Mouse (Mus musculus) heart, embryonic 15.5 days (tissue): ENCODE measurements around the gene Dlk1. TPM values are rescaled to one million over a fixed set of nuclear protein-coding genes. Genes with fewer than 3 reads are reported as not detected.

ENCODE experiments used
- ATAC-seq: fragments of 200-750 bp; cut with Nextera tagmentation; replicated peaks from 2 replicates; pipeline ENCODE4 v1.8.0; 2017; ENCODE audit warnings: low read depth, moderate TSS enrichment; ENCODE audit not compliant: insufficient number of reproducible peaks, insufficient read depth, low FRiP score
- H3K27ac ChIP-seq: fragments of 300-500 bp; sonication (generic); 2 replicates; pipeline ENCODE4 v1.5.1; 2015; ENCODE audit warnings: mild to moderate bottlenecking, inconsistent platforms
- H3K27me3 ChIP-seq: fragments of 300-500 bp; sonication (generic); 2 replicates; pipeline ENCODE4 v1.6.1; 2015; ENCODE audit warnings: inconsistent platforms
- H3K36me3 ChIP-seq: fragments of 300-500 bp; sonication (generic); 2 replicates; pipeline ENCODE4 v1.6.1; 2015; ENCODE audit warnings: mild to moderate bottlenecking, inconsistent platforms
- H3K4me1 ChIP-seq: fragments of 300-500 bp; sonication (generic); replicated peaks from 2 replicates; pipeline ENCODE4 v1.6.1; 2015; ENCODE audit warnings: inconsistent platforms
- H3K4me2 ChIP-seq: fragments of 300-500 bp; sonication (generic); 2 replicates; pipeline ENCODE4 v1.6.1; 2015; ENCODE audit warnings: inconsistent platforms, mild to moderate bottlenecking, moderate library complexity
- H3K4me3 ChIP-seq: fragments of 300-500 bp; sonication (generic); 2 replicates; pipeline ENCODE4 v1.5.1; 2015; ENCODE audit warnings: mild to moderate bottlenecking, inconsistent platforms
- H3K9ac ChIP-seq: fragments of 300-500 bp; sonication (generic); 2 replicates; pipeline ENCODE4 v1.6.1; 2015; ENCODE audit warnings: mild to moderate bottlenecking, inconsistent platforms
- H3K9me3 ChIP-seq: fragments of 300-500 bp; sonication (generic); replicated peaks from 2 replicates; pipeline ENCODE4 v1.6.1; 2016; ENCODE audit warnings: inconsistent platforms
- WGBS: fragments of 180-500 bp; shearing (Covaris S2); methylation state at CpG from one replicate; pipeline ENCODE4 v1.1.7; 2015; ENCODE audit warnings: mixed read lengths; 5-methylcytosine and 5-hydroxymethylcytosine counted together
- polyA plus RNA-seq: library from polyadenylated mRNA; unstranded; fragments of >200 nt; fragmentation: Nextera tagmentation; extraction: Ambion mirVana; gene quantifications from 2 replicates; pipeline ENCODE4 v1.2.1, GENCODE M21; 2015

Dlk1 gene
- polyA plus RNA-seq, 1 experiment from 2014 or later = 131 TPM

GRCm38 (mm10) chr12:109493381-109493780 is 40.8 kb downstream of the Dlk1 start:
- H3K4me1 ChIP-seq = no peaks in the 10 kb centered on the region
- no peaks in the 10 kb centered on the region for H3K27me3 ChIP-seq
- no peaks in the 10 kb centered on the region for H3K9me3 ChIP-seq
- WGBS = 91% methylated on average over 9 of the region's 9 CpGs
- H3K4me2 ChIP-seq = no peak overlapping the region
- no peak overlapping the region for H3K27ac ChIP-seq
- H3K9ac ChIP-seq = no peak overlapping the region
- ATAC-seq = no peak
- H3K36me3 ChIP-seq = no peaks in the 10 kb centered on the region
- no peak overlapping the region for H3K4me3 ChIP-seq

GRCm38 (mm10) chr12:109495016-109495644 is 42.5 kb downstream of the Dlk1 start:
- Histone ChIP-seq H3K27me3 (no peaks in the 10 kb centered on the region), H3K36me3 (no peaks in the 10 kb centered on the region), H3K4me2 (no peak overlapping the region), H3K9ac (no peak overlapping the region), H3K27ac (no peak overlapping the region), H3K4me3 (no peak overlapping the region), H3K4me1 (no peaks in the 10 kb centered on the region), H3K9me3 (no peaks in the 10 kb centered on the region)
- WGBS = 74% methylated on average over 20 of the region's 20 CpGs
- ATAC-seq = no peak

- Histone ChIP-seq H3K4me3 (no peak overlapping the region), H3K9me3 (no peaks in the 10 kb centered on the region), H3K4me1 (no peaks in the 10 kb centered on the region), H3K9ac (no peak overlapping the region), H3K36me3 (no peaks in the 10 kb centered on the region), H3K27ac (no peak overlapping the region), H3K4me2 (no peak overlapping the region), H3K27me3 (no peaks in the 10 kb centered on the region)
- 72% methylated on average over 6 of the region's 6 CpGs for WGBS
- no peak for ATAC-seq
Observed at GRCm38 (mm10) chr12:109496397-109496796, 43.8 kb downstream of the Dlk1 start.

GRCm38 (mm10) chr12:109500992-109501391 is 48.4 kb downstream of the Dlk1 start:
- H3K36me3 ChIP-seq = no peaks in the 10 kb centered on the region
- no peaks in the 10 kb centered on the region for H3K9me3 ChIP-seq
- 47% methylated on average over 4 of the region's 4 CpGs for WGBS
- no peak overlapping the region for H3K9ac ChIP-seq
- no peak overlapping the region for H3K4me3 ChIP-seq
- H3K27me3 ChIP-seq = no peaks in the 10 kb centered on the region; the same call in 1 of the 2 replicates
- H3K4me2 ChIP-seq = no peak overlapping the region
- H3K27ac ChIP-seq = no peak overlapping the region
- no peak for ATAC-seq
- no peaks in the 10 kb centered on the region for H3K4me1 ChIP-seq

- H3K9ac ChIP-seq = no peak overlapping the region
- H3K36me3 ChIP-seq = no peaks in the 10 kb centered on the region
- H3K4me2 ChIP-seq = no peak overlapping the region
- 68% methylated on average over 6 of the region's 6 CpGs for WGBS
- H3K27ac ChIP-seq = no peak overlapping the region
- ATAC-seq = no peak
- H3K9me3 ChIP-seq = no peaks in the 10 kb centered on the region
- no peaks in the 10 kb centered on the region; the same call in 1 of the 2 replicates for H3K27me3 ChIP-seq
- no peak overlapping the region for H3K4me3 ChIP-seq
- H3K4me1 ChIP-seq = no peaks in the 10 kb centered on the region
Observed at GRCm38 (mm10) chr12:109502360-109503040, 49.9 kb downstream of the Dlk1 start.

GRCm38 (mm10) chr12:109507693-109508092 is 55.1 kb downstream of the Dlk1 start:
- peaks cover 5% of the 10 kb centered on the region; the same call in 1 of the 2 replicates for H3K27me3 ChIP-seq
- peaks cover 13% of the 10 kb centered on the region for H3K4me1 ChIP-seq
- H3K36me3 ChIP-seq = no peaks in the 10 kb centered on the region
- no peak overlapping the region for H3K4me3 ChIP-seq
- no peak for ATAC-seq
- no peaks in the 10 kb centered on the region for H3K9me3 ChIP-seq
- H3K4me2 ChIP-seq = no peak overlapping the region
- H3K27ac ChIP-seq = no peak overlapping the region
- WGBS = 81% methylated on average over 11 of the region's 11 CpGs
- H3K9ac ChIP-seq = no peak overlapping the region

- no peak overlapping the region for H3K4me2 ChIP-seq
- 49% methylated on average over 20 of the region's 20 CpGs for WGBS
- no peak for ATAC-seq
- no peak overlapping the region for H3K27ac ChIP-seq
- no peaks in the 10 kb centered on the region for H3K36me3 ChIP-seq
- no peaks in the 10 kb centered on the region for H3K9me3 ChIP-seq
- peaks cover 5% of the 10 kb centered on the region; the same call in 1 of the 2 replicates for H3K27me3 ChIP-seq
- peaks cover 21% of the 10 kb centered on the region for H3K4me1 ChIP-seq
- no peak overlapping the region for H3K4me3 ChIP-seq
- H3K9ac ChIP-seq = no peak overlapping the region
Observed at GRCm38 (mm10) chr12:109508495-109509454, 56.2 kb downstream of the Dlk1 start.

GRCm38 (mm10) chr12:109509531-109510137 is 57.0 kb downstream of the Dlk1 start:
- Histone ChIP-seq H3K4me2 (no peak overlapping the region), H3K9me3 (no peaks in the 10 kb centered on the region), H3K36me3 (no peaks in the 10 kb centered on the region), H3K27me3 (peaks cover 5% of the 10 kb centered on the region; the same call in 1 of the 2 replicates), H3K4me3 (no peak overlapping the region), H3K9ac (no peak overlapping the region), H3K27ac (no peak overlapping the region), H3K4me1 (peaks cover 21% of the 10 kb centered on the region)
- WGBS = 63% methylated on average over 9 of the region's 9 CpGs
- ATAC-seq = no peak; the same call in 1 of the 2 replicates

- no peak overlapping the region for H3K27ac ChIP-seq
- no peak for ATAC-seq
Observed at GRCm38 (mm10) chr12:109510247-109510646, 57.6 kb downstream of the Dlk1 start.

GRCm38 (mm10) chr12:109511456-109511855 is 58.8 kb downstream of the Dlk1 start:
- Histone ChIP-seq H3K9me3 (no peaks in the 10 kb centered on the region), H3K27ac (no peak overlapping the region), H3K9ac (no peak overlapping the region), H3K4me3 (no peak overlapping the region), H3K36me3 (no peaks in the 10 kb centered on the region), H3K27me3 (peaks cover 5% of the 10 kb centered on the region; the same call in 1 of the 2 replicates), H3K4me2 (no peak overlapping the region), H3K4me1 (peaks cover 22% of the 10 kb centered on the region)
- WGBS = 76% methylated on average over 8 of the region's 8 CpGs
- no peak for ATAC-seq

More at GRCm38 (mm10) chr12:109510247-109510646, 57.6 kb downstream of the Dlk1 start:
- Histone ChIP-seq H3K27me3 (peaks cover 5% of the 10 kb centered on the region; the same call in 1 of the 2 replicates), H3K4me2 (no peak overlapping the region), H3K9ac (no peak overlapping the region), H3K36me3 (no peaks in the 10 kb centered on the region), H3K4me3 (no peak overlapping the region), H3K9me3 (no peaks in the 10 kb centered on the region), H3K4me1 (peaks cover 21% of the 10 kb centered on the region)
- 65% methylated on average over 8 of the region's 8 CpGs for WGBS
